Mouse (Mus musculus) midbrain, embryonic 10.5 days (tissue): ENCODE data around the gene Thap8. TPM values are rescaled to one million over a fixed set of nuclear protein-coding genes. Genes with fewer than 3 reads are reported as not detected.

Experiments used
- DNase-seq: peaks from one replicate; pipeline ENCODE4 v3.0.0-alpha.2; 2017; ENCODE audit warnings: low spot score
- H3K27ac ChIP-seq: fragments of 300-500 bp; sonication (generic); replicated peaks from 2 replicates; pipeline ENCODE4 v1.5.1; 2016; ENCODE audit warnings: mild to moderate bottlenecking
- H3K27me3 ChIP-seq: fragments of 300-500 bp; sonication (generic); 2 replicates; pipeline ENCODE4 v1.6.1; 2016; ENCODE audit warnings: low read depth, mild to moderate bottlenecking; ENCODE audit not compliant: poor library complexity, severe bottlenecking
- H3K36me3 ChIP-seq: fragments of 300-500 bp; sonication (generic); 2 replicates; pipeline ENCODE4 v1.6.1; 2016; ENCODE audit warnings: mild to moderate bottlenecking, moderate library complexity
- H3K4me1 ChIP-seq: fragments of 300-500 bp; sonication (generic); 2 replicates; pipeline ENCODE4 v1.6.1; 2016
- H3K4me3 ChIP-seq: fragments of 300-500 bp; sonication (generic); 2 replicates; pipeline ENCODE4 v1.5.1; 2016; ENCODE audit warnings: mild to moderate bottlenecking, moderate library complexity
- H3K9me3 ChIP-seq: fragments of 300-500 bp; sonication (generic); replicated peaks from 2 replicates; pipeline ENCODE4 v1.6.1; 2016; ENCODE audit warnings: mild to moderate bottlenecking
- WGBS: fragments of 180-500 bp; shearing (Covaris S2); methylation state at CpG from one replicate; pipeline ENCODE4 v1.1.7; 2016; 5-methylcytosine and 5-hydroxymethylcytosine counted together
- polyA plus RNA-seq: library from polyadenylated mRNA; unstranded; fragments of >200 nt; fragmentation: Nextera tagmentation; extraction: Ambion mirVana; gene quantifications from 2 replicates; pipeline ENCODE4 v1.2.1, GENCODE M21; 2016

Gene Thap8
- polyA plus RNA-seq, 1 experiment from 2014 or later = 0.32 TPM

DNA sequence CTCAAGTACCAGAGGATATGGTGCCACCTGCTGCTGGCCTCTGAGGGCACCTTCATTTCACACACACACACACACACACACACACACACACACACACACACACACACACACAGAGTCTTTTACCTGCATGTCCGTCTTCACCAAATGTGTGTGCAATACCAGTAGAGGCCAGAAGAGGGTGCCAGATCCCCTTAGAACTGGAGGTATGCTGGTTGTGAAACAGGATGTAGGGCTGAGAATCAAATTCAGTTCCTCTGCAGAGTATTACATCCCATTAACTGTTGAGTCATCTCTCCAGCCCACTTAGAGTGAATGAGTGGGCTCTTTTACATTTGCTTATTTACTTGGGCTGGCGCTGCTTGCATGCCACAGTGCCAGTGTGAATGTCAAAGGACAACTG lies 45.5 kb downstream of the Thap8 start:
- WGBS = 40% methylated on average over 2 of the region's 2 CpGs
- Histone ChIP-seq H3K36me3 (no peaks in the 10 kb centered on the region), H3K4me3 (no peak overlapping the region), H3K4me1 (peaks cover 23% of the 10 kb centered on the region), H3K27me3 (0 out of 2 replicates have a peak, but pooled peaks cover 5% of the 10 kb centered on the region), H3K9me3 (no peaks in the 10 kb centered on the region), H3K27ac (no peak overlapping the region)
- peak; percentile 48 for DNase-seq

DNA sequence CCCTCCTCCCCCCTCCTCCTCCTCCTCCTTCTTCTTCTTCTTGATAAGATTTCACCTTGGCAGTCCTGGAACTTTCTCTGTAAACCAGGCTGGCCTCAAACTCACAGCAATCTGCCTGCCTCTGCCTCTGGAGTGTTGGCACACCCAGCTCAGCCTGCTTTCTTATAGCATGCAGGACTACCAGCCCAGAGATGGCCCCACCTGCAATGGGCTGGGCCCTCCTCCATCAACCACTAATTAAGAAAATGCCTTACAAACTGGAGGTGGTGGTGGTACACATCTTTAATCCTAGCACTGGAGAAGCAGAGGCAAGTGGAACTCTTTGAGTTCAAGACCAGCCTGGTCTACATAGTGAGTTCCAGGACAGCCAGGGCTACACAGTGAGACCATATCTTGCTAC lies 46.5 kb downstream of the Thap8 start:
- no peak overlapping the region for H3K27ac ChIP-seq
- H3K36me3 ChIP-seq = no peaks in the 10 kb centered on the region
- H3K9me3 ChIP-seq = no peaks in the 10 kb centered on the region
- no peak overlapping the region for H3K4me3 ChIP-seq
- no peak for DNase-seq
- H3K4me1 ChIP-seq = peaks cover 19% of the 10 kb centered on the region
- H3K27me3 ChIP-seq = 0 out of 2 replicates have a peak, but pooled peaks cover 5% of the 10 kb centered on the region

DNA sequence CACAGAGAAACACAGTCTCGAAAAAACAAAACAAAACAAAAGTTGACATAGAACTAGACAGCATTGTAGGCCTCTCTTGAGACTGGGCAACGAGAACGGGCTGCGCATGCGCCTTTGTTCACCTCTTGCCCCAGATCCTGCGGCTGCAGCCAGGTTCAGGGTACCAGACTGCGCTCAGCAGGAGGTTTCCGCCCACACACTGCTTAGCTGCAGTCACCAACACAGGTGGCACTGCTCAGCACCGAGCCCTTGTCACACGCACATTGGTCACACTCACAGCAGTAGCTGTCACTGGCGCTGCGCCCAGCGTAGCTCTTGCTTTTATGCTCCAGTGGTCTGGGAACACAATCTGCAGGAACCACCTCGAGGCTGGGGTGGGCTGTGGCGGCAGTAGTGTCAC lies 47.2 kb downstream of the Thap8 start:
- no peaks in the 10 kb centered on the region for H3K9me3 ChIP-seq
- H3K4me3 ChIP-seq = no peak overlapping the region
- WGBS = 69% methylated on average over 15 of the region's 15 CpGs
- H3K27ac ChIP-seq = no peak overlapping the region
- peaks cover 24% of the 10 kb centered on the region for H3K4me1 ChIP-seq
- no peak for DNase-seq
- no peaks in the 10 kb centered on the region for H3K36me3 ChIP-seq
- H3K27me3 ChIP-seq = 0 out of 2 replicates have a peak, but pooled peaks cover 5% of the 10 kb centered on the region

- WGBS = 60% methylated on average over 10 of the region's 10 CpGs
- Histone ChIP-seq H3K27me3 (peaks cover 15% of the 10 kb centered on the region; the same call in 1 of the 2 replicates), H3K4me3 (no peak overlapping the region), H3K4me1 (peaks cover 18% of the 10 kb centered on the region), H3K27ac (no peak overlapping the region), H3K9me3 (no peaks in the 10 kb centered on the region), H3K36me3 (no peaks in the 10 kb centered on the region)
- DNase-seq = no peak
Observed at GRCm38 (mm10) chr7:30328379-30328778, 48.5 kb downstream of the Thap8 start.

- WGBS = 6% methylated on average over 13 of the region's 13 CpGs
- peak; percentile 86 for DNase-seq
- Histone ChIP-seq H3K4me1 (peaks cover 18% of the 10 kb centered on the region), H3K27ac (no peak overlapping the region), H3K4me3 (peak overlapping the region; percentile 34), H3K36me3 (no peaks in the 10 kb centered on the region), H3K9me3 (no peaks in the 10 kb centered on the region), H3K27me3 (peaks cover 41% of the 10 kb centered on the region)
Observed at GRCm38 (mm10) chr7:30331887-30332286, 52.0 kb downstream of the Thap8 start.

- H3K36me3 ChIP-seq = no peaks in the 10 kb centered on the region
- H3K9me3 ChIP-seq = no peaks in the 10 kb centered on the region
- 71% methylated on average over 18 of the region's 18 CpGs for WGBS
- no peak overlapping the region for H3K4me3 ChIP-seq
- peaks cover 15% of the 10 kb centered on the region for H3K4me1 ChIP-seq
- no peak for DNase-seq
- H3K27ac ChIP-seq = no peak overlapping the region
- peaks cover 37% of the 10 kb centered on the region for H3K27me3 ChIP-seq
Observed at GRCm38 (mm10) chr7:30332622-30333259, 52.8 kb downstream of the Thap8 start.

DNA sequence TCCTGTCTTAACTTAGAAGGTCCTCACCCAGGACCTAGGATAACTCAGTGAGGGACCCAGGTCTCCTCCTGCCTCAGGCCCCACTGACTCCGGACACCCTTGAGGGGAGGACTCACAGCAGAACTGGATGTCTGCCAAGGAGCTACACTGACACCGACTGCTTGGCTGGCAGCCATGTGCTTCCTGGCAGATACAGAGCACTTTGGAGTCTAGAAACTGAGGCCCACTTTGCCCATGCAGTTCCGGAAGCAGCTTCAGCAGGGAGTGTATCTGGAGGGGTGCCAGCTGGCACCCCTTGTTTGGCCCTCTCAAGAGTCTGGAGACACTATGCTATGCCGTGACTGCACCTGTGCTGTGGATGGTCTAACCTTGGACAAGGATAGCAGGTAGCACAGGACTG lies 53.5 kb downstream of the Thap8 start:
- Histone ChIP-seq H3K27ac (no peak overlapping the region), H3K9me3 (no peaks in the 10 kb centered on the region), H3K27me3 (peaks cover 37% of the 10 kb centered on the region), H3K36me3 (no peaks in the 10 kb centered on the region), H3K4me1 (peaks cover 15% of the 10 kb centered on the region), H3K4me3 (no peak overlapping the region)
- no peak for DNase-seq
- 77% methylated on average over 4 of the region's 4 CpGs for WGBS

- WGBS = 63% methylated on average over 5 of the region's 5 CpGs
- Histone ChIP-seq H3K4me1 (peaks cover 13% of the 10 kb centered on the region), H3K27me3 (peaks cover 37% of the 10 kb centered on the region), H3K4me3 (no peak overlapping the region), H3K36me3 (no peaks in the 10 kb centered on the region), H3K27ac (no peak overlapping the region), H3K9me3 (no peaks in the 10 kb centered on the region)
- no peak for DNase-seq
Observed at GRCm38 (mm10) chr7:30334563-30334962, 54.7 kb downstream of the Thap8 start.

DNA sequence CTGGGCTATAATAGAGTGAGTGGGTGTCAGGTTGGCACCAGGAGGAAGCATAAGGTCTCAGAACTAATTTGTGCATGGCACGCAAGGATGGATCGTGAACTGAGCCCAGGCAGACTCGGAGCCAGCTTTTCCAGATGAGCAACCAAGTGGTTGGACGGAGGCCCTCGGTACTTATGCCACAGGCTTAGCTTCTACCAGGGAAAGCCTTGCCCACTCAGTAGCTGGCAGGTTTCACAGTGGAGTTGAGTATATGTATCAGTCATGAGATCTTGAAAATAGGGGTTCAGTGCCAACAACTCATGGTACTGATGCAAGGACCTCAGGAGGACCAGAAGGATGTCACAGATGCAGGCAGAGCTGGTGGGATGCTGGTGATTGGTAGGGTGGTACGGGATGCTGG lies 55.8 kb downstream of the Thap8 start:
- no peak overlapping the region for H3K4me3 ChIP-seq
- H3K36me3 ChIP-seq = no peaks in the 10 kb centered on the region
- 82% methylated on average over 6 of the region's 6 CpGs for WGBS
- H3K9me3 ChIP-seq = no peaks in the 10 kb centered on the region
- peaks cover 37% of the 10 kb centered on the region for H3K27me3 ChIP-seq
- H3K27ac ChIP-seq = no peak overlapping the region
- peaks cover 13% of the 10 kb centered on the region for H3K4me1 ChIP-seq
- no peak for DNase-seq

- WGBS = 4% methylated on average over 9 of the region's 9 CpGs
- Histone ChIP-seq H3K4me1 (peaks cover 9% of the 10 kb centered on the region), H3K36me3 (no peaks in the 10 kb centered on the region), H3K9me3 (no peaks in the 10 kb centered on the region), H3K27me3 (peaks cover 37% of the 10 kb centered on the region), H3K27ac (no peak overlapping the region), H3K4me3 (no peak overlapping the region)
- peak; percentile 85 for DNase-seq
Observed at GRCm38 (mm10) chr7:30336384-30336783, 56.5 kb downstream of the Thap8 start.

- H3K9me3 ChIP-seq = no peaks in the 10 kb centered on the region
- H3K36me3 ChIP-seq = no peaks in the 10 kb centered on the region
- DNase-seq = no peak
- peaks cover 15% of the 10 kb centered on the region for H3K27me3 ChIP-seq
- WGBS = 77% methylated on average over 5 of the region's 5 CpGs
- H3K4me3 ChIP-seq = no peak overlapping the region
- no peak overlapping the region for H3K27ac ChIP-seq
- no peaks in the 10 kb centered on the region for H3K4me1 ChIP-seq
Observed at GRCm38 (mm10) chr7:30339432-30340109, 59.7 kb downstream of the Thap8 start.
